In genomic region chr15:93336658-93336924, GRCm38 (mm10) we compare ENCODE assay signal across 8 mouse cellular contexts. TPM values are rescaled to one million over a fixed set of nuclear protein-coding genes. Genes with fewer than 3 reads are reported as not detected.
DNase-seq lines count a peak whose midpoint lies in the region; ATAC-seq and TF ChIP-seq lines count a peak whose summit lies in the region.

No protein-coding gene starts in this region.

- H3K9me3 ChIP-seq in embryonic facial prominence, embryonic 13.5 days: no peaks in the 10 kb centered on the region
- H3K9me3 ChIP-seq in intestine, embryonic 14.5 days (ENCODE audit: control insufficient read depth, low read length): no peaks in the 10 kb centered on the region

- TF ChIP-seq POLR2A in liver, adult 2 months (IDR thresholded peaks at IDR 0.05; ENCODE audit: extremely low read depth, insufficient read depth, low read length): no peak
- no peak for TF ChIP-seq POLR2A in myocyte (IDR thresholded peaks at IDR 0.05; ENCODE audit: insufficient read length, low read depth)

- H3K9ac ChIP-seq in liver, adult 2 months (ENCODE audit: low read depth, low read length): peak overlapping the region; percentile 78
- H3K9ac ChIP-seq in embryonic facial prominence, embryonic 13.5 days: peak overlapping the region; percentile 88
- peak overlapping the region; percentile 89 for H3K9ac ChIP-seq in intestine, embryonic 14.5 days (ENCODE audit: low read length)

- peaks cover 14% of the 10 kb centered on the region for H3K79me2 ChIP-seq in liver, adult 2 months (ENCODE audit: control insufficient read depth, insufficient read depth, low read length)
- peaks cover 42% of the 10 kb centered on the region for H3K79me2 ChIP-seq in myocyte (ENCODE audit: control insufficient read depth, insufficient read depth)

- H3K36me3 ChIP-seq in liver, adult 2 months (ENCODE audit: control insufficient read depth, insufficient read depth, low read length): no peaks in the 10 kb centered on the region
- peaks cover 8% of the 10 kb centered on the region for H3K36me3 ChIP-seq in embryonic facial prominence, embryonic 13.5 days
- peaks cover 6% of the 10 kb centered on the region for H3K36me3 ChIP-seq in intestine, embryonic 14.5 days (ENCODE audit: control insufficient read depth, insufficient read depth, low read length)
- peaks cover 5% of the 10 kb centered on the region for H3K36me3 ChIP-seq in myocyte (ENCODE audit: control insufficient read depth, insufficient read depth)

- peak overlapping the region; percentile 87 for H3ac ChIP-seq in myocyte (ENCODE audit: control insufficient read depth, insufficient read length)

- ATAC-seq in embryonic facial prominence, embryonic 13.5 days (ENCODE audit: insufficient number of reproducible peaks, insufficient read depth, low FRiP score, low TSS enrichment, low read depth): no peak
- ATAC-seq in intestine, embryonic 14.5 days (replicated peaks; ENCODE audit: low FRiP score, low TSS enrichment, low read depth): peak; percentile 40

- DNase-seq in liver, adult 2 months (ENCODE audit: extremely low read depth, low read depth, low spot score): no peak
- no peak for DNase-seq in liver
- DNase-seq in intestine, embryonic 14.5 days (ENCODE audit: low spot score): no peak
- no peak for DNase-seq in yolk sac, embryonic 10.5 days (ENCODE audit: low spot score)
- no peak for DNase-seq in layer of hippocampus, postnatal 36 days
- no peak for DNase-seq in ovary, adult 18-20 months (ENCODE audit: low spot score)

- H3K27ac ChIP-seq in liver, adult 2 months (replicated peaks; ENCODE audit: insufficient read depth, low read depth, low read length): peak overlapping the region; percentile 55; the same call in 1 of the 2 replicates
- peak overlapping the region; percentile 84 for H3K27ac ChIP-seq in embryonic facial prominence, embryonic 13.5 days
- peak overlapping the region; percentile 89 for H3K27ac ChIP-seq in intestine, embryonic 14.5 days (ENCODE audit: low read depth)

- no peaks in the 10 kb centered on the region for H3K27me3 ChIP-seq in liver, adult 2 months (ENCODE audit: control insufficient read depth, insufficient read depth, low read length)
- H3K27me3 ChIP-seq in embryonic facial prominence, embryonic 13.5 days: no peaks in the 10 kb centered on the region
- no peaks in the 10 kb centered on the region for H3K27me3 ChIP-seq in intestine, embryonic 14.5 days (replicated peaks; ENCODE audit: control insufficient read depth, insufficient read depth, low read length)
- H3K27me3 ChIP-seq in myocyte (ENCODE audit: control insufficient read depth, insufficient read depth, insufficient read length): no peaks in the 10 kb centered on the region

- H3K4me2 ChIP-seq in embryonic facial prominence, embryonic 13.5 days: peak overlapping the region; percentile 86
- peak overlapping the region; percentile 82 for H3K4me2 ChIP-seq in intestine, embryonic 14.5 days (ENCODE audit: low read length)
- no peak overlapping the region for H3K4me2 ChIP-seq in myocyte (ENCODE audit: low read depth)

- 2% methylated on average over 48 of the region's 52 CpGs for WGBS in liver, adult 2 months
- WGBS in embryonic facial prominence, embryonic 13.5 days: under 1% methylated on average over 37 of the region's 52 CpGs
- WGBS in intestine, embryonic 14.5 days: 0% methylated on average over 3 of the region's 52 CpGs

- no peaks in the 10 kb centered on the region for H3K4me1 ChIP-seq in liver, adult 2 months (ENCODE audit: control insufficient read depth, insufficient read depth, low read length)
- H3K4me1 ChIP-seq in embryonic facial prominence, embryonic 13.5 days: peaks cover 3% of the 10 kb centered on the region; the same call in 1 of the 2 replicates
- H3K4me1 ChIP-seq in intestine, embryonic 14.5 days (replicated peaks; ENCODE audit: control insufficient read depth, insufficient read depth, low read length): peaks cover 6% of the 10 kb centered on the region; the same call in 1 of the 2 replicates

- peak overlapping the region; percentile 82 for H3K4me3 ChIP-seq in liver, adult 2 months (ENCODE audit: insufficient read depth, low read depth, low read length)
- peak overlapping the region; percentile 87 for H3K4me3 ChIP-seq in embryonic facial prominence, embryonic 13.5 days
- H3K4me3 ChIP-seq in intestine, embryonic 14.5 days (ENCODE audit: low read depth, low read length): peak overlapping the region; percentile 84
- peak overlapping the region; percentile 50 for H3K4me3 ChIP-seq in myocyte

- TF ChIP-seq CTCF in liver, adult 2 months (IDR thresholded peaks at IDR 0.05; ENCODE audit: low read depth, low read length): no peak

TF ChIP-seq in myocyte, 11 proteins besides CTCF, POLR2A, EP300 and RAD21:
- TF ChIP-seq USF1 (IDR thresholded peaks at IDR 0.05; ENCODE audit: low read depth): no peak

RNA-seq across cellular contexts. Expression of gene Yaf2, which starts 0.1 kb away (rescaled TPM):
- 14.8 and 16.6 TPM in 2 replicates for total RNA-seq in liver, adult 2 months (2014; rRNA removed)
- polyA plus RNA-seq in liver, adult 2 months (2012; rRNA removed): 14.2 and 15.6 TPM in 2 replicates
- polyA plus RNA-seq in embryonic facial prominence, embryonic 13.5 days (2015; fragmentation: Nextera tagmentation; extraction: Ambion mirVana): 47.1 and 58.6 TPM in 2 replicates
- polyA plus RNA-seq in intestine, embryonic 14.5 days (2014; fragmentation: Nextera tagmentation; extraction: Ambion mirVana): 70.8 and 75.0 TPM in 2 replicates
- 22.1 TPM for polyA plus RNA-seq in myocyte (2012; fragmentation: generic; extraction: Trizol)
- total RNA-seq in layer of hippocampus, postnatal 36 days (2021): 10 to 100 TPM; 90.0 to 93.8 TPM
